Mouse (Mus musculus) liver, embryonic 13.5 days (tissue): ENCODE results near the gene Rcn2. TPM values are rescaled to one million over a fixed set of nuclear protein-coding genes. Genes with fewer than 3 reads are reported as not detected.
"Not testable (repeated sequence)": the region's sequence is repeated elsewhere in the genome, so short reads cannot be mapped to it uniquely, and the experiment has no call there.

Source experiments
- ATAC-seq: fragments of 200-750 bp; cut with Nextera tagmentation; 2 replicates; pipeline ENCODE4 v1.8.0; 2017; ENCODE audit warnings: low read depth, mild to moderate bottlenecking, moderate number of reproducible peaks, moderate library complexity
- DNase-seq: peaks from one replicate; pipeline ENCODE4 v3.0.0; 2022
- H3K27ac ChIP-seq: fragments of 300-500 bp; sonication (generic); 2 replicates; pipeline ENCODE4 v1.5.1; 2015; ENCODE audit warnings: moderate library complexity, mild to moderate bottlenecking, inconsistent platforms
- H3K27me3 ChIP-seq: fragments of 300-500 bp; sonication (generic); 2 replicates; pipeline ENCODE4 v1.6.1; 2015; ENCODE audit warnings: mild to moderate bottlenecking, inconsistent platforms
- H3K36me3 ChIP-seq: fragments of 300-500 bp; sonication (generic); 2 replicates; pipeline ENCODE4 v1.6.1; 2015; ENCODE audit warnings: mild to moderate bottlenecking, inconsistent platforms
- H3K4me1 ChIP-seq: fragments of 300-500 bp; sonication (generic); replicated peaks from 2 replicates; pipeline ENCODE4 v1.6.1; 2015; ENCODE audit warnings: inconsistent platforms
- H3K4me2 ChIP-seq: fragments of 300-500 bp; sonication (generic); 2 replicates; pipeline ENCODE4 v1.6.1; 2015; ENCODE audit warnings: inconsistent platforms, mild to moderate bottlenecking, moderate library complexity
- H3K4me3 ChIP-seq: fragments of 300-500 bp; sonication (generic); replicated peaks from 2 replicates; pipeline ENCODE4 v1.5.1; 2015; ENCODE audit warnings: mild to moderate bottlenecking, inconsistent platforms
- H3K9ac ChIP-seq: fragments of 300-500 bp; sonication (generic); 2 replicates; pipeline ENCODE4 v1.6.1; 2015; ENCODE audit warnings: mild to moderate bottlenecking, inconsistent platforms
- H3K9me3 ChIP-seq: fragments of 300-500 bp; sonication (generic); replicated peaks from 2 replicates; pipeline ENCODE4 v1.6.1; 2016; ENCODE audit warnings: inconsistent platforms
- WGBS: fragments of 180-500 bp; shearing (Covaris S2); methylation state at CpG from one replicate; pipeline ENCODE4 v1.1.7; 2015; ENCODE audit not compliant: insufficient replicate concordance; 5-methylcytosine and 5-hydroxymethylcytosine counted together
- polyA plus RNA-seq: library from polyadenylated mRNA; unstranded; fragments of >200 nt; fragmentation: Nextera tagmentation; extraction: Ambion mirVana; gene quantifications from 2 replicates; pipeline ENCODE4 v1.2.1, GENCODE M21; 2015

The Rcn2 gene
- 36.7 and 39.9 TPM in 2 replicates for polyA plus RNA-seq

DNA sequence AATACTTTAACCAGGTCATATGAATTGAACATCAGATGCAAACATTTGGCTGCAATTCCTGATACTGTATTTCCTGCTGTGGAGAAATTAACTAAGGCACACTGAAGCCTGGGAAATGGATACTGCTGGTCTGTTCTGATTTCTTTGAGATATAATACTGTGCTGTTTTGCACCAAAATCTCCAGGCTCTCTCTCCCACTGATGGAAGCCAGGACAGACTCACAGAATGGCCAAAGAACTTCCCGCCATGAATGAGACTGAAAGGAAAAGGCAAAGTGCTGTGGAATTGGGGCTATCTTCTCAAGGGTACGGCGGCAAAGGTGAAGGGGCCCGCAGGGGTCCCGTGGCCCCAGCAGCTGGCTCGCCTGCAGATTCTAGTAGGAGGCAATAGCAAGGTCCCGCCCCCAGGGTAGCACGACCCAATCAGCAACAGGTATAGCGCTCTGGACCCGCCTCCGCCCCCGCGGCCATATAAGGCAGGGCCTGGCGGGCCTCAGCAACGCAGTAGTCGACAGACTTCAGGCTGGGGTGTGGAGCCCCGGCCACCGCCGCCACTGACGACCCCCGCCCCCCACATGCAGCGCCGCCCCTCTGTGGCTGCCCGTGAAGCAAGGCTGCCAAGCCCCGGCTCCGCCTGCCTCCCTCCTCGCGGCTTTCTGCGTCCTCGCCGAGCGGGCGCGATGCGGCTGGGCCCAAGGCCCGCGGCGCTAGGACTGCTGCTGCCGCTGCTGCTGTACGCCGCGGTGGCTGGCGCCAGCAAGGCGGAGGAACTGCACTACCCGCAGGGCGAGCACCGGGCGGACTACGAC, at the start of gene Rcn2:
Gene Rcn2 (plus strand): TSS at position 474 of the 809 bp plus-strand sequence.
- no peaks in the 10 kb centered on the region for H3K9me3 ChIP-seq
- H3K36me3 ChIP-seq: peaks cover 3% of the 10 kb centered on the region; the same call in 1 of the 2 replicates
- no peaks in the 10 kb centered on the region for H3K27me3 ChIP-seq
- WGBS: under 1% methylated on average over 45 of the region's 49 CpGs
- peak within 1 kb of the TSS; percentile 76 for H3K4me3 ChIP-seq
- peak within 1 kb of the TSS; percentile 84 for H3K9ac ChIP-seq
- ATAC-seq (peak; percentile 100), DNase-seq (peak; percentile 92)
- peak within 1 kb of the TSS; percentile 95 for H3K4me2 ChIP-seq
- H3K27ac ChIP-seq: peak within 1 kb of the TSS; percentile 70
- peaks cover 19% of the 10 kb centered on the region for H3K4me1 ChIP-seq

DNA sequence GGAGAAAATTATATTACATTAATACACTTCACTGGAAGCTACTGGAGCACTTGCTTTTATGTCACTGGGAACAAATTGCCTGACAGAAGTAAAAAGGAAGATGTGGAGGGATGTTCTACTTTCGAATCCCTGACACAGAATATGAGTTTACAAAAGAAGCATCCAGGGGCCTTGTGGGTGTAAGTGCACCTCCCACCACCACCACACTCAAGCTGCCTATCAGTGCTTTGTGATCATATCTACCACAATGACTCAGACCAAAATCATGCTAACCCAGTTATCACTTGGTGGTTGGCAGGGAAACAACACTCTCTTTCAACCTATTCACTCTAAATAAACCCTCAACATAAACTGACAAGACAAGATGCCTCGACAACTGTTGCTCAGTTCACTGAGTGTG, 37.0 kb upstream of the Rcn2 start:
- H3K4me1 ChIP-seq, H3K27me3 ChIP-seq, H3K9ac ChIP-seq, H3K9me3 ChIP-seq, DNase-seq, H3K27ac ChIP-seq, H3K36me3 ChIP-seq, H3K4me3 ChIP-seq, ATAC-seq, H3K4me2 ChIP-seq: not testable (repeated sequence)
- WGBS: no CpG with 5 or more reads among the region's 2 CpGs

DNA sequence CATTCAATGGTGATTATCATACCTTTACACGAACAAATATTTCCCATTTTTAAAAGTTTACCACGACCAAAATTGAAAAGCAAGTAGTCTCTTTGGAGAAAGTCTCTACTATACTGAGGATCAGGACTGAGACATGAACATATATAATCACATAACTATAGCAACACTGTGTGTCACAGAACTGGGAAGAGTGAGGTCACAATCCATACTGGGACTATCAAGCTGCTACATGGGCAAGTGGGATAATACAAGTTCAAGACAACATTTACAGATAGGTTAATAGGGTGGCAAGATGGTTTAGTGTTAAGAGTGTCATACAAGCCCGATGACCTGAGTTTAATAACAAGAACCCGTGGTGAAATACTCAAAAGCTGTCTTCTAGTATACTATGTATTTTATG, 31.2 kb upstream of the Rcn2 start, which contains the start of gene 4930563M21Rik:
Gene 4930563M21Rik (minus strand): TSS at position 101 of the 400 bp plus-strand sequence.
- Histone ChIP-seq H3K4me2 (no peak within 1 kb of the TSS), H3K27ac (no peak within 1 kb of the TSS), H3K36me3 (no peaks in the 10 kb centered on the region), H3K4me1 (no peaks in the 10 kb centered on the region), H3K9me3 (no peaks in the 10 kb centered on the region), H3K4me3 (no peak within 1 kb of the TSS), H3K27me3 (no peaks in the 10 kb centered on the region), H3K9ac (no peak within 1 kb of the TSS)
- ATAC-seq: no peak
- WGBS: 48% methylated on average over 4 of the region's 4 CpGs
- no peak for DNase-seq

DNA sequence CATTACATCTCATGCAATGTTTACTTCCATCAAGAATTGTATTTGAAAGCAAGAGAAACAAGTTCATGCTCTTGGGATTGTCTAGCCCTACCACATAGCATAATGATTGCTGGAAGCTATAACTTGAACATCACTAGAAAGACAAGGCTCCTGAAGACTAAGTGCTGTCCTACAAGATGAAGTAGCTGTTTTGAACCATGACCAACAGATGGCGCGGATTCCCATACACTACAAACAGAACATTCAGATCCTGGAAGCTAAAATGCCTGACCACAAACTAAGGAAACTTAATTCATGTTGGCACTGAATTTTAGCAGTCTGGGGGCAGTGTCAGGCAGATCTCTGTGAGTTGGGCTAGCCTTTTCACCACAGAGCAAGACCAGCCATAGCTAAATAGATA, 16.9 kb upstream of the Rcn2 start:
- Histone ChIP-seq H3K4me1 (no peaks in the 10 kb centered on the region), H3K27me3 (no peaks in the 10 kb centered on the region), H3K36me3 (no peaks in the 10 kb centered on the region), H3K9ac (no peak overlapping the region), H3K27ac (no peak overlapping the region), H3K4me3 (no peak overlapping the region), H3K4me2 (no peak overlapping the region), H3K9me3 (no peaks in the 10 kb centered on the region)
- no peak for DNase-seq
- no peak for ATAC-seq
- WGBS: 28% methylated on average over 2 of the region's 2 CpGs

DNA sequence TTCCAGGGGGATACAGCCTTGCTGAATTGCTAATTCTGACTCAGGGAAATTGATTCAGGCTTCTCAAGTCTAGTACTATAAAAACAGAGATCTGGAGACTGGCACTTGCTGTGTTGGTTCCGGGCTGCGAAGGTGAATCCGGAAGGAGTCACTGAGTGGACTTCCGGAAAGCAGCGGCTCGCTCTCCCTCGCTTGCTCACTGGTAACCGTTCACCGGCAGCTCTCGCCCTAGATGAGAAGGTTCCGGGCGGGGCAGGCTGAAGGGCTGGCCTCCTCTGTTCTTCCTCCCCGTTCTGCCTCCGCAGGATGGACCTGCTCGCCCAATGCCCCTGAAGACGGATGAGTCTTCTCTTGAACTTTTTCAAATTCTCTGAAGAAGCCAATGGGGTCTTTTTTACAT, 14.4 kb upstream of the Rcn2 start:
- Histone ChIP-seq H3K4me3 (no peak overlapping the region), H3K9ac (no peak overlapping the region), H3K4me2 (no peak overlapping the region), H3K36me3 (no peaks in the 10 kb centered on the region), H3K27ac (no peak overlapping the region), H3K4me1 (peaks cover 2% of the 10 kb centered on the region; the same call in 1 of the 2 replicates), H3K27me3 (no peaks in the 10 kb centered on the region), H3K9me3 (no peaks in the 10 kb centered on the region)
- ATAC-seq (no peak), DNase-seq (no peak)
- 63% methylated on average over 16 of the region's 16 CpGs for WGBS

DNA sequence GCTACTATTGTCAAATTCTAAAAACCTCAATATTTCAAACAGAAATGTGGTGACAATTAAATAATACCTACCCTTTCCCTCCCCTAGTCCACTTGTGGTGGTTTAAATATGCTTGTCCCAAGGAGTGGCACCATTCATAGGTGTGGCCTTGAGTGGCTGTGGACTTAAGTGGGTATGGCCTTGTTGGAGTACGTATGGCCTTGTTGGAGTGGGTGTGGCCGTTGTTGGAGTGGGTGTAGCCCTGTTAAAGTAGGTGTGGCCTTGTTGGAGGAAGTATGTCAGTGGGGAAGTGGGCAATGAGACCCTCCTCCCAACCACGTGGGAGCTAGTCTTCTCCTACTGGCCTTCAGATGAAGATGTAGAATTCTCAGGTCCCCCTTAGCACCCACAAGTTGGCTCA, 9.4 kb upstream of the Rcn2 start:
- Histone ChIP-seq H3K4me2 (no peak overlapping the region), H3K27me3 (no peaks in the 10 kb centered on the region), H3K4me1 (peaks cover 2% of the 10 kb centered on the region; the same call in 1 of the 2 replicates), H3K9ac (no peak overlapping the region), H3K36me3 (no peaks in the 10 kb centered on the region), H3K27ac (no peak overlapping the region), H3K4me3 (no peak overlapping the region), H3K9me3 (no peaks in the 10 kb centered on the region)
- DNase-seq (no peak), ATAC-seq (no peak)
- 36% methylated on average over 3 of the region's 3 CpGs for WGBS

DNA sequence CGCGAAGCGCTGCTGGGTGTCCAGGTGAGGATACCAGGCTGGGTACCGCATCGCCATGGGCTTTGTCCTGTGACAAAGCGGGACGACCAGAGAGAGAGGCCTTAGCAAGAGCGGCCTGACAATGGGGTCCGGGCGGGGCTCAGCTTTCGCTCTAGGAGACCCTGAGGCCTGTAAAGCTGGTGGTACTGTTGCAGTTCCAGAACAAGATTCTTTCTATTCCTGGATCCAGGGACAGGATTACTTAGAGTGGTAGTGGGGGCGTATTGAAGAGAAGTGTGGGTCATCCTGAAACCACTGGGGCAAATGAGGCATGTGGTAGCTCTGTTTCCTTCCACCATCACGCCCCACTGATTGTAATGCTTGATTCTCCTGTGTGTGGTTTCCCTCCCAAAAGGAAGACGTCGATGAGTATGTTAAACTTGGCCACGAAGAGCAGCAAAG, 556 bp downstream of the Rcn2 start:
- peaks cover 19% of the 10 kb centered on the region for H3K4me1 ChIP-seq
- peak overlapping the region; percentile 84 for H3K9ac ChIP-seq
- no peaks in the 10 kb centered on the region for H3K27me3 ChIP-seq
- no peaks in the 10 kb centered on the region for H3K9me3 ChIP-seq
- peaks cover 3% of the 10 kb centered on the region; the same call in 1 of the 2 replicates for H3K36me3 ChIP-seq
- H3K4me2 ChIP-seq: peak overlapping the region; percentile 95
- 0% methylated on average over 16 of the region's 16 CpGs for WGBS
- peak overlapping the region; percentile 76 for H3K4me3 ChIP-seq
- no peak for DNase-seq
- H3K27ac ChIP-seq: peak overlapping the region; percentile 70
- ATAC-seq: no peak

DNA sequence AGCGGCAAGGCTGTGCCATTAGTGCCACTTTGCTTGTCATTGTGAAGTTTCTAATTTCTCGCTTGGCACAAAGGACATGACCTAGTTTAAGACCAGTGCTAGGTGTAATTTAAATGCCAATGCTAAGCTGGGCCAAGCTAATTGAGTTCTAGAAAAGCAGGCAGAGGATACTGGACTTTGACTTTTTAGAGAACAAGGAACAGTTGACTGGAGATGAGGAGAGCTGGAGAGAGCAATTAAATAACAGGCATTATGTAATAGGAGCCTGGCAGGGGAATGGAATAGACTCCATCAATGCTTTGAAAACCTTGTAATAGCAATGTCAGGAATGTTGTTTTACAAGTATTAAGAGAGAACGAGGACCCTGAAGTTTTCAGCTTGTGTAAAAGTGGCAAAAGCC, 12.2 kb downstream of the Rcn2 start:
- ATAC-seq: no peak
- Histone ChIP-seq H3K4me3 (no peak overlapping the region), H3K9me3 (no peaks in the 10 kb centered on the region), H3K4me1 (no peaks in the 10 kb centered on the region), H3K27me3 (no peaks in the 10 kb centered on the region), H3K27ac (no peak overlapping the region), H3K4me2 (no peak overlapping the region), H3K9ac (no peak overlapping the region), H3K36me3 (peaks cover 17% of the 10 kb centered on the region; the same call in 1 of the 2 replicates)
- DNase-seq: no peak
- WGBS: 70% methylated on average over 3 of the region's 3 CpGs

DNA sequence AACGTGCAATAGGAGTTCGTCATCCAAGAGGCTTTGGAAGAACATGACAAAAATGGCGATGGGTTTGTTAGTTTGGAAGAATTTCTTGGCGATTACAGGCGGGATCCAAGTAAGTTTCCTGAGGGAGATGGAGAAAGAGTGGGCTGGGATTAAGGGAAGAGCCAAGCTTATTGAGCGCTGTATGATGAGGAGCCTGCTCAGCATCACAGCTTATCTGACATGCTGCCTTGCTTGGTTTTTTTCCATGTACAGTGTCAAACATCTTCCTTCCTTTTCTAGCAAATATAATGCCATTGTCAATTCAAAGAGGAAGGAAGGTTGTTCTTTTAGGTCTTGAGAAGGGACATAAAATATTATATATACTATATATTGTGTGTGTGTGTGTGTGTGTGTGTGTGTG, 14.5 kb downstream of the Rcn2 start:
- DNase-seq: no peak
- H3K4me1 ChIP-seq: no peaks in the 10 kb centered on the region
- WGBS: 83% methylated on average over 6 of the region's 6 CpGs

DNA sequence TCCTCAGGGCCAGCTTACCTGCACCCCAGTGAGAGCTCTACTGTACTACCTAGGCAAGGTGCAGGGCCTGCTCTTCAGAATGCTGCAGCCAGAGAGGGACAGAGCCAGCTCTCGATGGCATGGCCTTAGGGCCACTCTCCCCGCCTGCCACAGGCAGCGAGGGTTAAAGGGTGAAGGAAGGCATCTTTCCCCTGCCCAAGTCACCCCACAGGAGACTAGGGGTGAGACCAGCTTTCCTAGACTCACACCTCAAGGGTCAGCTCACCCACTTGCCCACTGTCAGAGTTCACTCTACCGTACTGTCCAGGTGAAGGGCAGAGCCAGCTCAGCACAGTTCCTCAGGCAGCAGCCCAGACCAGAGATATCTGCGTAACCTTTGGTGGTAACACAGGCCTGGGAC, 20.7 kb downstream of the Rcn2 start:
- 76% methylated on average over 5 of the region's 5 CpGs for WGBS

More for the DNA sequence above, 14.5 kb downstream of the Rcn2 start:
- Histone ChIP-seq H3K4me2 (no peak overlapping the region), H3K4me3 (no peak overlapping the region), H3K27ac (no peak overlapping the region), H3K9ac (no peak overlapping the region), H3K9me3 (no peaks in the 10 kb centered on the region), H3K27me3 (no peaks in the 10 kb centered on the region), H3K36me3 (peaks cover 24% of the 10 kb centered on the region)
- no peak for ATAC-seq

DNA sequence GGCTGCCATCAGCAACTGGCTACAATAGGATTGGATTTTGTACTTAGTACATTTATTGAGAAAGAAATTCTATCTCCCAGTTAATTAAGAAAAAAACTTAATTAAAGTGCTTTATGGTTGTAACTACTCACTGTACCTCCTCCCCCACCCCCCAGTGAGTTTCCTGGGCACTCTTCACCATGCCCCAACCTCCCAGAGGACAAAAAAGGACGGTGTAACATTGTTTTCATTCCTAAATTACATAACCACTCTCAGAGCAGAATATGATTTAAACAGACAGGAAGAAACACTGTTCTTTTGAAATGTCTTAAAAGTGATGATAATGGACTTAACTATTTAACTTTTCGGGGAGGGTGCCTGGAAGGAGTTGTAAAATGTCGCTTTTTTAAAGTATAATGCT, 23.4 kb downstream of the Rcn2 start:
- H3K9me3 ChIP-seq: no peaks in the 10 kb centered on the region
- no peaks in the 10 kb centered on the region for H3K27me3 ChIP-seq
- 58% methylated on average over 3 of the region's 3 CpGs for WGBS
- H3K27ac ChIP-seq: no peak overlapping the region
- H3K9ac ChIP-seq: no peak overlapping the region
- H3K36me3 ChIP-seq: peaks cover 20% of the 10 kb centered on the region
- H3K4me2 ChIP-seq: no peak overlapping the region
- H3K4me3 ChIP-seq: no peak overlapping the region
- ATAC-seq: no peak
- no peaks in the 10 kb centered on the region for H3K4me1 ChIP-seq
- DNase-seq: no peak

More for the DNA sequence above, 20.7 kb downstream of the Rcn2 start:
- H3K27me3 ChIP-seq: no peaks in the 10 kb centered on the region
- H3K36me3 ChIP-seq: peaks cover 28% of the 10 kb centered on the region
- H3K27ac ChIP-seq: no peak overlapping the region
- H3K4me1 ChIP-seq: no peaks in the 10 kb centered on the region
- H3K9ac ChIP-seq: no peak overlapping the region
- no peak overlapping the region for H3K4me3 ChIP-seq
- H3K9me3 ChIP-seq: no peaks in the 10 kb centered on the region
- no peak for DNase-seq
- no peak overlapping the region for H3K4me2 ChIP-seq
- no peak for ATAC-seq

DNA sequence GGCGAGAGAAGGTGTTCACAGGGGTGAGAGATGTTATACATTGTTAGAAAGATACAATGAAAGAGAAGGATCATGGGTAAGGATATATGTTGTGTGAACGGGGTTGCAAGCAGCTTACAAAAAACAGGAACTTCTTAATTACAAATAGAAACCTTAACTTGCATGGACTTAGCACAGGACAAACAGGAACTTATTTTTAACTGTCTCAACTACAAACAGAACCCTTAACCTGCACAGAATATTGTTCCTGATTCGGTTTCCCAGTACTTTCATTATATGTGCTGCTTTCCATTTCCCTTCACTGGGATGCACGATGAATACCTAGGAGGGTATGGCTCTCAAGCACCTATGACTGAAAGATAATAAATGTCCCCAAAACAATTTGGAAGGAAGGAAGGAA, 26.3 kb downstream of the Rcn2 start:
- Histone ChIP-seq H3K9ac (no peak overlapping the region), H3K36me3 (no peaks in the 10 kb centered on the region), H3K27ac (no peak overlapping the region), H3K4me3 (no peak overlapping the region), H3K9me3 (no peaks in the 10 kb centered on the region), H3K4me1 (no peaks in the 10 kb centered on the region), H3K27me3 (no peaks in the 10 kb centered on the region), H3K4me2 (no peak overlapping the region)
- ATAC-seq (no peak), DNase-seq (no peak)
- 57% methylated on average over 4 of the region's 4 CpGs for WGBS
